Mouse (Mus musculus): ENCODE measurements around the gene Cd63. TPM values are rescaled to one million over a fixed set of nuclear protein-coding genes. Genes with fewer than 3 reads are reported as not detected.

Gene Cd63
- 118 and 119 TPM in 2 replicates for polyA plus RNA-seq (2015; fragmentation: Nextera tagmentation; extraction: Ambion mirVana)

- DNase-seq: no peak
- H3K4me1 ChIP-seq (replicated peaks): peaks cover 10% of the 10 kb centered on the region
- no peak for ATAC-seq (ENCODE audit: low read depth)
- H3K27me3 ChIP-seq: peaks cover 23% of the 10 kb centered on the region
- H3K36me3 ChIP-seq: no peaks in the 10 kb centered on the region
- H3K4me3 ChIP-seq (replicated peaks): no peak within 1 kb of the TSS
- no peak within 1 kb of the TSS for H3K9ac ChIP-seq
- H3K4me2 ChIP-seq: no peak within 1 kb of the TSS
- H3K27ac ChIP-seq: no peak within 1 kb of the TSS
- WGBS (ENCODE audit: insufficient replicate concordance): 66% methylated on average over 3 of the region's 3 CpGs
- no peaks in the 10 kb centered on the region for H3K9me3 ChIP-seq (replicated peaks)
These were observed at the start of gene Cd63 for GRCm38 (mm10) chr10:128900698-128901097. Cd63 (plus strand) TSS chr10:128900989.

GRCm38 (mm10) chr10:128861176-128861575 lies 39.6 kb upstream of the Cd63 start:
- Histone ChIP-seq H3K9ac (no peak overlapping the region), H3K27me3 (no peaks in the 10 kb centered on the region), H3K4me2 (no peak overlapping the region), H3K27ac (no peak overlapping the region), H3K36me3 (peaks cover 59% of the 10 kb centered on the region), H3K4me3 (replicated peaks) (no peak overlapping the region), H3K4me1 (replicated peaks) (no peaks in the 10 kb centered on the region; the same call in 1 of the 2 replicates), H3K9me3 (replicated peaks) (no peaks in the 10 kb centered on the region)
- no peak for DNase-seq
- no peak for ATAC-seq (ENCODE audit: low read depth)

- Histone ChIP-seq H3K4me3 (replicated peaks) (no peak overlapping the region), H3K27me3 (no peaks in the 10 kb centered on the region), H3K4me1 (replicated peaks) (no peaks in the 10 kb centered on the region; the same call in 1 of the 2 replicates), H3K9ac (no peak overlapping the region), H3K36me3 (peaks cover 57% of the 10 kb centered on the region), H3K9me3 (replicated peaks) (no peaks in the 10 kb centered on the region), H3K4me2 (no peak overlapping the region), H3K27ac (no peak overlapping the region)
- no peak for ATAC-seq (ENCODE audit: low read depth)
- 71% methylated on average over 3 of the region's 3 CpGs for WGBS (ENCODE audit: insufficient replicate concordance)
- DNase-seq: no peak
These were observed 34.7 kb upstream of the Cd63 start for GRCm38 (mm10) chr10:128866042-128866441.

- H3K9ac ChIP-seq: no peak overlapping the region
- H3K4me3 ChIP-seq (replicated peaks): no peak overlapping the region
- 82% methylated on average over 1 of the region's 1 CpGs for WGBS (ENCODE audit: insufficient replicate concordance)
- peaks cover 57% of the 10 kb centered on the region for H3K36me3 ChIP-seq
- no peak for DNase-seq
- no peaks in the 10 kb centered on the region; the same call in 1 of the 2 replicates for H3K4me1 ChIP-seq (replicated peaks)
- no peak overlapping the region for H3K4me2 ChIP-seq
- no peak overlapping the region for H3K27ac ChIP-seq
- no peaks in the 10 kb centered on the region for H3K27me3 ChIP-seq
- ATAC-seq (ENCODE audit: low read depth): no peak
- no peaks in the 10 kb centered on the region for H3K9me3 ChIP-seq (replicated peaks)
These were observed 34.3 kb upstream of the Cd63 start for GRCm38 (mm10) chr10:128866518-128866917.

- ATAC-seq (ENCODE audit: low read depth) (no peak), DNase-seq (no peak)
These were observed 30.4 kb upstream of the Cd63 start for GRCm38 (mm10) chr10:128870341-128870740.

GRCm38 (mm10) chr10:128878291-128878690 lies 22.5 kb upstream of the Cd63 start:
- no peak for DNase-seq
- H3K9ac ChIP-seq: no peak overlapping the region
- ATAC-seq (ENCODE audit: low read depth): no peak
- peaks cover 38% of the 10 kb centered on the region for H3K36me3 ChIP-seq
- no peak overlapping the region for H3K4me2 ChIP-seq
- H3K4me1 ChIP-seq (replicated peaks): no peaks in the 10 kb centered on the region
- H3K27ac ChIP-seq: no peak overlapping the region
- H3K27me3 ChIP-seq: no peaks in the 10 kb centered on the region
- no peaks in the 10 kb centered on the region for H3K9me3 ChIP-seq (replicated peaks)
- H3K4me3 ChIP-seq (replicated peaks): no peak overlapping the region

More at GRCm38 (mm10) chr10:128870341-128870740, 30.4 kb upstream of the Cd63 start:
- Histone ChIP-seq H3K9me3 (replicated peaks) (no peaks in the 10 kb centered on the region), H3K4me1 (replicated peaks) (no peaks in the 10 kb centered on the region), H3K4me3 (replicated peaks) (no peak overlapping the region), H3K36me3 (peaks cover 70% of the 10 kb centered on the region), H3K9ac (no peak overlapping the region), H3K27ac (no peak overlapping the region), H3K27me3 (no peaks in the 10 kb centered on the region), H3K4me2 (no peak overlapping the region)
- WGBS (ENCODE audit: insufficient replicate concordance): 68% methylated on average over 3 of the region's 3 CpGs

GRCm38 (mm10) chr10:128878811-128879210 lies 22.0 kb upstream of the Cd63 start:
- Histone ChIP-seq H3K9ac (no peak overlapping the region), H3K4me3 (replicated peaks) (no peak overlapping the region), H3K4me2 (no peak overlapping the region), H3K36me3 (peaks cover 33% of the 10 kb centered on the region), H3K27ac (no peak overlapping the region), H3K27me3 (no peaks in the 10 kb centered on the region), H3K9me3 (replicated peaks) (no peaks in the 10 kb centered on the region), H3K4me1 (replicated peaks) (no peaks in the 10 kb centered on the region)
- no peak for ATAC-seq (ENCODE audit: low read depth)
- DNase-seq: no peak
- WGBS (ENCODE audit: insufficient replicate concordance): 82% methylated on average over 2 of the region's 2 CpGs

- DNase-seq (no peak), ATAC-seq (ENCODE audit: low read depth) (no peak)
- no peak overlapping the region for H3K4me3 ChIP-seq (replicated peaks)
- H3K36me3 ChIP-seq: peaks cover 10% of the 10 kb centered on the region
- H3K4me1 ChIP-seq (replicated peaks): peaks cover 24% of the 10 kb centered on the region
- H3K27ac ChIP-seq: no peak overlapping the region
- H3K9me3 ChIP-seq (replicated peaks): no peaks in the 10 kb centered on the region
- WGBS (ENCODE audit: insufficient replicate concordance): 77% methylated on average over 5 of the region's 5 CpGs
- no peak overlapping the region for H3K4me2 ChIP-seq
- no peaks in the 10 kb centered on the region for H3K27me3 ChIP-seq
- H3K9ac ChIP-seq: no peak overlapping the region
These were observed 18.7 kb upstream of the Cd63 start for GRCm38 (mm10) chr10:128882067-128882466.

- peak overlapping the region; percentile 82 for H3K4me2 ChIP-seq
- WGBS (ENCODE audit: insufficient replicate concordance): 4% methylated on average over 7 of the region's 7 CpGs
- H3K9me3 ChIP-seq (replicated peaks): no peaks in the 10 kb centered on the region
- peaks cover 51% of the 10 kb centered on the region for H3K4me1 ChIP-seq (replicated peaks)
- ATAC-seq (ENCODE audit: low read depth) (peak; percentile 75), DNase-seq (no peak)
- H3K27me3 ChIP-seq: peaks cover 66% of the 10 kb centered on the region
- H3K9ac ChIP-seq: peak overlapping the region; percentile 13; the same call in 1 of the 2 replicates
- no peaks in the 10 kb centered on the region for H3K36me3 ChIP-seq
- peak overlapping the region; percentile 21 for H3K4me3 ChIP-seq (replicated peaks)
- peak overlapping the region; percentile 23; the same call in 1 of the 2 replicates for H3K27ac ChIP-seq
These were observed 11.6 kb upstream of the Cd63 start for GRCm38 (mm10) chr10:128888941-128889827.

GRCm38 (mm10) chr10:128889846-128890245 lies 10.9 kb upstream of the Cd63 start:
- Histone ChIP-seq H3K27me3 (peaks cover 72% of the 10 kb centered on the region), H3K36me3 (no peaks in the 10 kb centered on the region), H3K9me3 (replicated peaks) (no peaks in the 10 kb centered on the region), H3K4me3 (replicated peaks) (peak overlapping the region; percentile 64), H3K9ac (no peak overlapping the region), H3K4me1 (replicated peaks) (peaks cover 48% of the 10 kb centered on the region), H3K4me2 (peak overlapping the region; percentile 82), H3K27ac (no peak overlapping the region)
- WGBS (ENCODE audit: insufficient replicate concordance): 48% methylated on average over 1 of the region's 2 CpGs
- no peak for ATAC-seq (ENCODE audit: low read depth)
- DNase-seq: no peak

- DNase-seq: no peak
- ATAC-seq (ENCODE audit: low read depth): no peak
These were observed 10.2 kb upstream of the Cd63 start for GRCm38 (mm10) chr10:128890383-128891295.

More at GRCm38 (mm10) chr10:128890383-128891295, 10.2 kb upstream of the Cd63 start:
- H3K4me1 ChIP-seq (replicated peaks): peaks cover 40% of the 10 kb centered on the region
- no peaks in the 10 kb centered on the region for H3K36me3 ChIP-seq
- 2% methylated on average over 40 of the region's 40 CpGs for WGBS (ENCODE audit: insufficient replicate concordance)
- peaks cover 80% of the 10 kb centered on the region for H3K27me3 ChIP-seq
- H3K27ac ChIP-seq: no peak overlapping the region
- peak overlapping the region; percentile 64 for H3K4me3 ChIP-seq (replicated peaks)
- peak overlapping the region; percentile 82 for H3K4me2 ChIP-seq
- no peaks in the 10 kb centered on the region for H3K9me3 ChIP-seq (replicated peaks)
- peak overlapping the region; percentile 61 for H3K9ac ChIP-seq

All from liver, embryonic 13.5 days (tissue).